Mouse (Mus musculus): Measurements from ENCODE around the gene Map3k3. TPM values are rescaled to one million over a fixed set of nuclear protein-coding genes. Genes with fewer than 3 reads are reported as not detected.

Map3k3 gene
- polyA plus RNA-seq, 1 experiment from 2014 or later: 26.0 TPM

- H3K4me2 ChIP-seq (replicated peaks; ENCODE audit: low read depth, low read length): no peak overlapping the region
- no peaks in the 10 kb centered on the region for H3K9me3 ChIP-seq (ENCODE audit: low read length)
- H3K27ac ChIP-seq (ENCODE audit: low read length): peak overlapping the region; percentile 66; the same call in 1 of the 2 replicates
- DNase-seq (ENCODE audit: low spot score): no peak
- no peak overlapping the region for H3K4me3 ChIP-seq (ENCODE audit: low read depth, low read length)
- H3K9ac ChIP-seq (replicated peaks; ENCODE audit: low read depth): no peak overlapping the region
- no peak for TF ChIP-seq CTCF (IDR thresholded peaks at IDR 0.05)
- TF ChIP-seq EP300 (IDR thresholded peaks at IDR 0.05): no peak
- no peak for ATAC-seq
- no peaks in the 10 kb centered on the region for H3K27me3 ChIP-seq (replicated peaks; ENCODE audit: insufficient read depth, low read length)
- peaks cover 5% of the 10 kb centered on the region; the same call in 1 of the 2 replicates for H3K36me3 ChIP-seq (ENCODE audit: insufficient read depth, low read length)
- peaks cover 11% of the 10 kb centered on the region; the same call in 1 of the 2 replicates for H3K4me1 ChIP-seq (ENCODE audit: insufficient read depth, low read depth, low read length)
- WGBS: 87% methylated on average over 16 of the region's 16 CpGs
Observed at GRCm38 (mm10) chr11:106164601-106165180, 80.3 kb downstream of the Map3k3 start.

DNA sequence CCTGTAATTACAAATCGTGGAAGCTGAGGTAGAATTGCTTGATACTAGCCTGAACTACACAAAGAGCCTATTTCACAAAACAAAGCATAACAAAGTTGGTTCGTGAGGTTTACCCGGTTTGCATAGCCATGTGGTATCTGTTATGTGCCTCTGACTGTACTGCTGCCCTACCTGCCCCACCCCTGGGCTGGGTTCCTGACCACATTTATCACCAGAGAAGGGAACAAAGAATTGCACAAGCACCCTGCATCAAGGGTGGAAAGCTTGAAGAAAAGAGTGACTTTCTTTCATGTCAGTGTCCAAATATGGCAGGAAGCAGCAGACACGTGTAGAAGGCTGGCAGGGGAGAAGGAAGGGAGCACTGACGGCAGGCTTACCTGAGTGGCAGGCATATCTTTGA lies 83.0 kb downstream of the Map3k3 start:
- H3K4me3 ChIP-seq (ENCODE audit: low read depth, low read length): no peak overlapping the region
- DNase-seq (ENCODE audit: low spot score) (no peak), ATAC-seq (no peak)
- no peaks in the 10 kb centered on the region for H3K27me3 ChIP-seq (replicated peaks; ENCODE audit: insufficient read depth, low read length)
- H3K36me3 ChIP-seq (ENCODE audit: insufficient read depth, low read length): peaks cover 5% of the 10 kb centered on the region; the same call in 1 of the 2 replicates
- peaks cover 3% of the 10 kb centered on the region; the same call in 1 of the 2 replicates for H3K4me1 ChIP-seq (ENCODE audit: insufficient read depth, low read depth, low read length)
- no peak for TF ChIP-seq CTCF (IDR thresholded peaks at IDR 0.05)
- no peak for TF ChIP-seq EP300 (IDR thresholded peaks at IDR 0.05)
- no peak overlapping the region for H3K4me2 ChIP-seq (replicated peaks; ENCODE audit: low read depth, low read length)
- H3K9me3 ChIP-seq (ENCODE audit: low read length): no peaks in the 10 kb centered on the region
- WGBS: 70% methylated on average over 5 of the region's 5 CpGs
- no peak overlapping the region for H3K27ac ChIP-seq (ENCODE audit: low read length)
- H3K9ac ChIP-seq (replicated peaks; ENCODE audit: low read depth): no peak overlapping the region

GRCm38 (mm10) chr11:106170807-106171206 lies 86.4 kb downstream of the Map3k3 start:
- 70% methylated on average over 7 of the region's 7 CpGs for WGBS
- Histone ChIP-seq H3K9ac (replicated peaks; ENCODE audit: low read depth) (no peak overlapping the region), H3K4me2 (replicated peaks; ENCODE audit: low read depth, low read length) (no peak overlapping the region), H3K9me3 (ENCODE audit: low read length) (no peaks in the 10 kb centered on the region), H3K4me3 (ENCODE audit: low read depth, low read length) (no peak overlapping the region), H3K4me1 (ENCODE audit: insufficient read depth, low read depth, low read length) (no peaks in the 10 kb centered on the region), H3K27me3 (replicated peaks; ENCODE audit: insufficient read depth, low read length) (no peaks in the 10 kb centered on the region), H3K27ac (ENCODE audit: low read length) (no peak overlapping the region), H3K36me3 (ENCODE audit: insufficient read depth, low read length) (peaks cover 5% of the 10 kb centered on the region; the same call in 1 of the 2 replicates)
- DNase-seq (ENCODE audit: low spot score) (peak; percentile 82), ATAC-seq (peak; percentile 74)
- TF ChIP-seq EP300 (IDR thresholded peaks at IDR 0.05): no peak
- TF ChIP-seq CTCF (IDR thresholded peaks at IDR 0.05): peak; percentile 77

DNA sequence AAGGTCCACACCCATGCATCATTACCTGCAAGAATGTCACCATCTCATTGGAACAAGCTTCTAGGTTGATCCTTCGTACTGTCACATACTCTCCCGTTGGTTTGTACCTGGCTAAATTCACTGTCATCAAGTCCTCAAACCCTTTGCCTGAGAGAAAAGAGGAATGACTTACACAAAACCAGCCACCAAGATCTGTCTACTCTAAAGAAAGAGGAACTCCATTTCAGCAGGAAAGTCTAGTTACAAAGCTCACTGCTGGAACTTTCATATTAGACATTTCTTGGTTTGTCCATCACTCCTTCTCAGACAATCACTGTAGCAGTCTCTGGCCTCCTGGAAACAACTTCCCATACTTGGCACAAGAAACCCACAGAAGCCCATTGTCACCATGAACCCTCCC lies 88.8 kb downstream of the Map3k3 start:
- 92% methylated on average over 2 of the region's 2 CpGs for WGBS
- H3K27ac ChIP-seq (ENCODE audit: low read length): no peak overlapping the region
- H3K4me3 ChIP-seq (ENCODE audit: low read depth, low read length): no peak overlapping the region
- H3K27me3 ChIP-seq (replicated peaks; ENCODE audit: insufficient read depth, low read length): no peaks in the 10 kb centered on the region
- no peak overlapping the region for H3K9ac ChIP-seq (replicated peaks; ENCODE audit: low read depth)
- no peak overlapping the region for H3K4me2 ChIP-seq (replicated peaks; ENCODE audit: low read depth, low read length)
- no peak for ATAC-seq
- DNase-seq (ENCODE audit: low spot score): no peak
- H3K4me1 ChIP-seq (ENCODE audit: insufficient read depth, low read depth, low read length): no peaks in the 10 kb centered on the region
- TF ChIP-seq CTCF (IDR thresholded peaks at IDR 0.05): no peak
- no peak for TF ChIP-seq EP300 (IDR thresholded peaks at IDR 0.05)
- H3K9me3 ChIP-seq (ENCODE audit: low read length): no peaks in the 10 kb centered on the region
- H3K36me3 ChIP-seq (ENCODE audit: insufficient read depth, low read length): peaks cover 2% of the 10 kb centered on the region; the same call in 1 of the 2 replicates

DNA sequence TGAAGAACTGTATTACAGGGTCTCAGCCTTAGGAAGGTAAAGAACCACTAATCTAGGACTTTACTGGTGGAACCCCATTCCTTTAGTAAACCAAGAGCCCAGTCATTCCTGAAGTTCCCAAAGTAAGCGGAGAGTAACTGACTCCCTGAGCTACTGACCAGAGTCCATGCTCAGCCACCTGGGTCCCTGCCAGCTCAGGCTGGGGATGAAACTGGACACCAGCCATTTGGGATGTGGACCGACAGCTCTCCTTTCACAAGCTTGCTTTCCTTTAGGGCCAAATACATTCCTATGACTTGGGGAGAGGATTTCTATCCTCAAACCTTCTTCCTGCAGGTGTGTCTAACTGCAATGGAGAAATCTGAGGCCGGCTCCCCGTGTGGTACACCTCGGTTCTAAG lies 90.0 kb downstream of the Map3k3 start:
- Histone ChIP-seq H3K4me2 (replicated peaks; ENCODE audit: low read depth, low read length) (no peak overlapping the region), H3K4me1 (ENCODE audit: insufficient read depth, low read depth, low read length) (no peaks in the 10 kb centered on the region), H3K27ac (ENCODE audit: low read length) (no peak overlapping the region), H3K36me3 (ENCODE audit: insufficient read depth, low read length) (no peaks in the 10 kb centered on the region), H3K9me3 (ENCODE audit: low read length) (no peaks in the 10 kb centered on the region), H3K27me3 (replicated peaks; ENCODE audit: insufficient read depth, low read length) (no peaks in the 10 kb centered on the region), H3K4me3 (ENCODE audit: low read depth, low read length) (no peak overlapping the region), H3K9ac (replicated peaks; ENCODE audit: low read depth) (no peak overlapping the region)
- TF ChIP-seq EP300 (IDR thresholded peaks at IDR 0.05): no peak
- TF ChIP-seq CTCF (IDR thresholded peaks at IDR 0.05): no peak
- 71% methylated on average over 5 of the region's 5 CpGs for WGBS
- ATAC-seq (no peak), DNase-seq (ENCODE audit: low spot score) (no peak)

DNA sequence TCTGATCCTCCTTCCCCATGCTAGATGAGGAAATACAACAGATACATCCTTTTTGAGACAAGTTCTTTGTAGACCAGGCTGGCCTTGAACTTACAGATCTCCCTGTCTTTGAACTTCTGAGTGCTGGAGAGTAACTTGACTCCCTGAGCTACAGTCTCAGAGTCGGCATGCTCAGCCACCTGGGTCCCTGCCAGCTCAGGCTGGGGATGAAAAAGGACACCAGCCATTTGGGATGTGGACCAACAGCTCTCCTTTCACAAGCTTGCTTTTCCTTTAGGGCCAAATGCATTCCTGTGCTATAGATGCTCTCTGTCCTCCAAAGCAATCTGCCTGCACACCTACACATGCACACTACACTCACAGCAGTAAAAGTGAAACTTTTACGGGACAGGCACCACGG lies 90.7 kb downstream of the Map3k3 start:
- DNase-seq (ENCODE audit: low spot score) (no peak), ATAC-seq (no peak)
- 64% methylated on average over 3 of the region's 3 CpGs for WGBS
- Histone ChIP-seq H3K36me3 (ENCODE audit: insufficient read depth, low read length) (no peaks in the 10 kb centered on the region), H3K27ac (ENCODE audit: low read length) (no peak overlapping the region), H3K4me2 (replicated peaks; ENCODE audit: low read depth, low read length) (no peak overlapping the region), H3K27me3 (replicated peaks; ENCODE audit: insufficient read depth, low read length) (no peaks in the 10 kb centered on the region), H3K4me1 (ENCODE audit: insufficient read depth, low read depth, low read length) (no peaks in the 10 kb centered on the region), H3K9me3 (ENCODE audit: low read length) (no peaks in the 10 kb centered on the region), H3K4me3 (ENCODE audit: low read depth, low read length) (no peak overlapping the region), H3K9ac (replicated peaks; ENCODE audit: low read depth) (no peak overlapping the region)
- TF ChIP-seq CTCF (IDR thresholded peaks at IDR 0.05) (no peak), EP300 (IDR thresholded peaks at IDR 0.05) (no peak)

All from lung, postnatal 0 days (tissue).